Mouse (Mus musculus) stomach, embryonic 14.5 days (tissue): ENCODE results near the gene Kcnrg. TPM values are rescaled to one million over a fixed set of nuclear protein-coding genes. Genes with fewer than 3 reads are reported as not detected.
"Not testable (repeated sequence)": the region's sequence is repeated elsewhere in the genome, so short reads cannot be mapped to it uniquely, and the experiment has no call there.

ENCODE experiments used
- ATAC-seq: fragments of 200-750 bp; cut with Nextera tagmentation; 2 replicates; pipeline ENCODE4 v1.8.0; 2017; ENCODE audit warnings: low read depth, moderate TSS enrichment; ENCODE audit not compliant: insufficient number of reproducible peaks, insufficient read depth, low FRiP score
- H3K27ac ChIP-seq: fragments of 300-500 bp; sonication (generic); 2 replicates; pipeline ENCODE4 v1.5.1; 2014; ENCODE audit warnings: mild to moderate bottlenecking, low read length, moderate library complexity, mixed read lengths
- H3K27me3 ChIP-seq: fragments of 300-500 bp; sonication (generic); 2 replicates; pipeline ENCODE4 v1.6.1; 2014; ENCODE audit warnings: low read length, control low read depth, mixed read lengths; ENCODE audit not compliant: control insufficient read depth, insufficient read depth
- H3K36me3 ChIP-seq: fragments of 300-500 bp; sonication (generic); 2 replicates; pipeline ENCODE4 v1.6.1; 2014; ENCODE audit warnings: mild to moderate bottlenecking, control low read depth, low read length, moderate library complexity, mixed read lengths; ENCODE audit not compliant: control insufficient read depth, insufficient read depth
- H3K4me1 ChIP-seq: fragments of 300-500 bp; sonication (generic); 2 replicates; pipeline ENCODE4 v1.6.1; 2014; ENCODE audit warnings: low read length, control low read depth, mixed read lengths; ENCODE audit not compliant: control insufficient read depth, insufficient read depth
- H3K4me2 ChIP-seq: fragments of 300-500 bp; sonication (generic); replicated peaks from 2 replicates; pipeline ENCODE4 v1.6.1; 2014; ENCODE audit warnings: low read depth, low read length, control low read depth
- H3K4me3 ChIP-seq: fragments of 300-500 bp; sonication (generic); 2 replicates; pipeline ENCODE4 v1.5.1; 2014; ENCODE audit warnings: low read depth, low read length, control low read depth
- H3K9ac ChIP-seq: fragments of 300-500 bp; sonication (generic); replicated peaks from 2 replicates; pipeline ENCODE4 v1.6.1; 2014; ENCODE audit warnings: low read depth, mild to moderate bottlenecking, control low read depth, low read length, moderate library complexity, mixed read lengths
- H3K9me3 ChIP-seq: fragments of 300-500 bp; sonication (generic); 2 replicates; pipeline ENCODE4 v1.6.1; 2016; ENCODE audit warnings: low read depth, low read length, control low read depth; ENCODE audit not compliant: control insufficient read depth
- WGBS: fragments of 180-500 bp; shearing (Covaris S2); extraction: QIAGEN DNeasy Blood & Tissue Kit; methylation state at CpG from one replicate; pipeline ENCODE4 v1.1.7; 2014; 5-methylcytosine and 5-hydroxymethylcytosine counted together
- polyA plus RNA-seq: library from polyadenylated mRNA; unstranded; fragments of >200 nt; fragmentation: Nextera tagmentation; extraction: Ambion mirVana; gene quantifications from 2 replicates; pipeline ENCODE4 v1.2.1, GENCODE M21; 2014

Gene Kcnrg
- polyA plus RNA-seq, result 1.4 and 1.8 TPM in 2 replicates

DNA sequence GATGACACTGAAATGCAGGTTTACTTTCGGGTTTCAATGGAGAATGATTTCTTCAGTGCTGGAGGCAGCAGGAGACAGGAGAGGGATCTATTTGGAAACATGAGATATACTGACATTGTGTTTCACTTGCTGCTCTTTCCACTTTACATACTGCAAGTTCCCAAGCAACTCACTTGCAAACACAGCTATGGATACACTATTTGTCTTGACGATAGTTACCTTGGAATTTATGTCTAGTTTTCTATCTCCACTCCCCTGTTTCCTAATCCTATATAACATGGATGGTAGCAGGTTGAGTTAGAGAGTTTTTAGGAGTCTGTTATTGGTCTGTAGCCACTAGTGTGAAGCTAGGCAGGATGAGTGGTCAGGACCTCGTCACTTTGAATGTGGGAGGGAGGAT, at the start of gene Kcnrg:
Gene Kcnrg (plus strand): TSS at position 301 of the 400 bp plus-strand sequence.
- no peak within 1 kb of the TSS for H3K27ac ChIP-seq
- peaks cover 9% of the 10 kb centered on the region; the same call in 1 of the 2 replicates for H3K36me3 ChIP-seq
- WGBS, result 83% methylated on average over 3 of the region's 3 CpGs
- H3K9me3 ChIP-seq, result no peaks in the 10 kb centered on the region
- H3K9ac ChIP-seq, result no peak within 1 kb of the TSS
- no peak within 1 kb of the TSS for H3K4me2 ChIP-seq
- ATAC-seq, result no peak
- 0 out of 2 replicates have a peak, but pooled peaks cover 3% of the 10 kb centered on the region for H3K4me1 ChIP-seq
- no peak within 1 kb of the TSS for H3K4me3 ChIP-seq
- H3K27me3 ChIP-seq, result no peaks in the 10 kb centered on the region

GRCm38 (mm10) chr14:61558901-61559300, 48.4 kb upstream of the Kcnrg start:
- Histone ChIP-seq H3K36me3 (no peaks in the 10 kb centered on the region), H3K4me2 (no peak overlapping the region), H3K27me3 (no peaks in the 10 kb centered on the region), H3K4me3 (no peak overlapping the region), H3K27ac (no peak overlapping the region), H3K9me3 (no peaks in the 10 kb centered on the region; the same call in 1 of the 2 replicates), H3K9ac (no peak overlapping the region), H3K4me1 (peaks cover 3% of the 10 kb centered on the region; the same call in 1 of the 2 replicates)
- no peak for ATAC-seq
- WGBS, result 72% methylated on average over 6 of the region's 6 CpGs

DNA sequence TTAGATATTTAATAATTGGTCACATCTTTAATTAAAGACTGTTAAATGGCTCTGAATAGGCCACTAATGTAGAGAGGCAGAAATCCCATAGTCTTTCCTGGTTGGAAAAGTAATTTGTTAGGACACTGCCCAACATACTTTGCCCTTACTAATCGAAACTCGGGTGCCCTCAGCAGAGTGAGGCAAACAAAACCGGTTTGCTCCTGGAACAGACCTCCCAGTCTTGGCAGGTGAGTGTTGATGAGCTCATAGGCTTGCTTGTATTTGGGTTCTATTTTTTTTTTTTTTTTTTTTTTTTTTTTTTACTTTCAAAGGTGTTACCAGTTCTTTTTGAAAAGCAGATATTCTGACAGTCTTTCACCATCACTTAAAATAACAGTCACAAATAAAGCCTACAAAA, 47.4 kb upstream of the Kcnrg start:
- Histone ChIP-seq H3K4me3 (no peak overlapping the region), H3K4me1 (peaks cover 3% of the 10 kb centered on the region; the same call in 1 of the 2 replicates), H3K36me3 (no peaks in the 10 kb centered on the region), H3K9ac (no peak overlapping the region), H3K27ac (no peak overlapping the region), H3K9me3 (no peaks in the 10 kb centered on the region; the same call in 1 of the 2 replicates), H3K27me3 (no peaks in the 10 kb centered on the region), H3K4me2 (no peak overlapping the region)
- 54% methylated on average over 3 of the region's 3 CpGs for WGBS
- no peak for ATAC-seq

DNA sequence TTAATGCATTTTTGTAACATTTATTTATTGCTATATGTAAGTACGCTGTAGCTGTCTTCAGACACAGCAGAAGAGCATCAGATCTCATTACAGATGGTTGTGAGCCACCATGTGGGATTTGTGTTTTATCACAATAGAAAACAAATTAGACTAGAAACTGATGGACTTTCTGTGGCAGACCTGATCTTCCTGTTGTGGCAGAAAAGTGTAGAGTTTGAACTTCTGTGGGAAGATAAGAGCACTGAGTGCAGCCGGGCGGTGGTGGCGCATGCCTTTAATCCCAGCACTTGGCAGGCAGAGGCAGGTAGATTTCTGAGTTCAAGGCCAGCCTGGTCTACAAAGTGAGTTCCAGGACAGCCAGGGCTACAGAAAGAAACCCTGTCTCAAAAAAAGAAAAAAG, 41.0 kb upstream of the Kcnrg start:
- WGBS, result 90% methylated on average over 4 of the region's 4 CpGs
- not testable (repeated sequence) for H3K4me2 ChIP-seq

DNA sequence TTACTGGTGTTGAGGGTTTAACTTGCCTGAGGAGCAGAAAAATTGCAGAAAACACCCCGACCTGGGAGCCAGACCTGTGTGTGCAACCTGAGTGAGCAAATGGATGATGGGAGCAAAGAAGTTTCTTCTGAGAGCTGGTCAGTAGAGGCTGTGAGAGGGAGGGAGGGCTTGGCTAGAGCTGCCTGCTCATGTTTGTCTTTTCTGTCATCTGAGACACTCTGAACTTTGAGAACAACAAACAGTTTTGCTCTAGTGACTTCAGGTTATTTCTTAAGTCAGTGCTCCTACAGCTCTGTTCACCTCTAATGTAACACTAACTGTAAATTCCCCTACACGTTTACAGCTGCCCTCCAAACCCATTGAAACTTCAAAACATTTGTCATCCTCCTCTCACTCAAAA, 37.9 kb upstream of the Kcnrg start:
- Histone ChIP-seq H3K9ac (no peak overlapping the region), H3K27ac (no peak overlapping the region), H3K27me3 (no peaks in the 10 kb centered on the region), H3K4me2 (no peak overlapping the region), H3K4me1 (no peaks in the 10 kb centered on the region), H3K9me3 (no peaks in the 10 kb centered on the region), H3K36me3 (no peaks in the 10 kb centered on the region), H3K4me3 (no peak overlapping the region)
- WGBS, result 54% methylated on average over 2 of the region's 2 CpGs
- ATAC-seq, result no peak

More for the DNA sequence above, 41.0 kb upstream of the Kcnrg start:
- H3K27ac ChIP-seq, H3K27me3 ChIP-seq, H3K4me1 ChIP-seq, H3K36me3 ChIP-seq, H3K4me3 ChIP-seq, H3K9ac ChIP-seq, H3K9me3 ChIP-seq, ATAC-seq: not testable (repeated sequence)

GRCm38 (mm10) chr14:61571366-61571765, 35.9 kb upstream of the Kcnrg start:
- Histone ChIP-seq H3K4me3 (no peak overlapping the region), H3K27me3 (no peaks in the 10 kb centered on the region), H3K4me1 (no peaks in the 10 kb centered on the region), H3K27ac (no peak overlapping the region), H3K4me2 (no peak overlapping the region), H3K36me3 (no peaks in the 10 kb centered on the region), H3K9me3 (no peaks in the 10 kb centered on the region), H3K9ac (no peak overlapping the region)
- no peak for ATAC-seq
- WGBS, result 13% methylated on average over 4 of the region's 4 CpGs

GRCm38 (mm10) chr14:61572131-61572530, 35.1 kb upstream of the Kcnrg start:
- Histone ChIP-seq H3K27me3 (no peaks in the 10 kb centered on the region), H3K4me3 (no peak overlapping the region), H3K4me2 (no peak overlapping the region), H3K9ac (no peak overlapping the region), H3K4me1 (no peaks in the 10 kb centered on the region), H3K36me3 (no peaks in the 10 kb centered on the region), H3K27ac (no peak overlapping the region), H3K9me3 (no peaks in the 10 kb centered on the region)
- 70% methylated on average over 2 of the region's 2 CpGs for WGBS
- ATAC-seq, result no peak

GRCm38 (mm10) chr14:61575066-61575465, 32.2 kb upstream of the Kcnrg start:
- ATAC-seq, result no peak
- WGBS, result 88% methylated on average over 10 of the region's 10 CpGs
- Histone ChIP-seq H3K9ac (no peak overlapping the region), H3K27ac (no peak overlapping the region), H3K36me3 (no peaks in the 10 kb centered on the region), H3K27me3 (no peaks in the 10 kb centered on the region), H3K4me1 (no peaks in the 10 kb centered on the region), H3K4me2 (no peak overlapping the region), H3K9me3 (no peaks in the 10 kb centered on the region), H3K4me3 (no peak overlapping the region)

DNA sequence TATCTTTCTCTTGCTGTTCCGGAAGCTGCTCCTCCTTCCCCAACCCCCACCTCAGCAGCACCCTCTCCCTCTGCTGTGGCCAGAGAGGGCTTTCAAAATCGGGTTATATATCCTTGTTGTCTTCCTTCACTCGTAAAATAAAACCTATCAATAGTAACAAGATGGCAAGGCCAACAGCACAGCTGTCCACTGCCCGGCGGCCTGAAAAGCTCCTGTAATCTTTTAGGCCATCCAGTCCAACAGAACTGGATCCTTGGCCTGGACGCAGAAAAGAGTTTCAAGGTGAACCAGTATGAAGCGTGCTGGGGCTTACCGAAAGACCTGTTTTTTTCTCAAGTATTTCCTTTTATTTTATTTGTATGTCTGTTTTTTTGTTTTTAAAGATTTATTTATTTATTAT, 31.3 kb upstream of the Kcnrg start:
- Histone ChIP-seq H3K4me2 (no peak overlapping the region), H3K9me3 (no peaks in the 10 kb centered on the region), H3K36me3 (no peaks in the 10 kb centered on the region), H3K9ac (no peak overlapping the region), H3K4me3 (no peak overlapping the region), H3K27me3 (no peaks in the 10 kb centered on the region), H3K27ac (no peak overlapping the region), H3K4me1 (no peaks in the 10 kb centered on the region)
- WGBS, result 86% methylated on average over 8 of the region's 8 CpGs
- ATAC-seq, result no peak
